Mouse (Mus musculus) CH12F3 (cell line): ENCODE data around the gene S1pr5.
"Not testable (repeated sequence)": the region's sequence is repeated elsewhere in the genome, so short reads cannot be mapped to it uniquely, and the experiment has no call there.

Experiments used
- in situ Hi-C: fragments of 300-500 bp; cut with MboI; formaldehyde crosslinking; loops from 2 replicates; pipeline ENCODE4 v1.14.3; 2020; ENCODE audit warnings: low sequenced_read_pairs

The S1pr5 gene

DNA sequence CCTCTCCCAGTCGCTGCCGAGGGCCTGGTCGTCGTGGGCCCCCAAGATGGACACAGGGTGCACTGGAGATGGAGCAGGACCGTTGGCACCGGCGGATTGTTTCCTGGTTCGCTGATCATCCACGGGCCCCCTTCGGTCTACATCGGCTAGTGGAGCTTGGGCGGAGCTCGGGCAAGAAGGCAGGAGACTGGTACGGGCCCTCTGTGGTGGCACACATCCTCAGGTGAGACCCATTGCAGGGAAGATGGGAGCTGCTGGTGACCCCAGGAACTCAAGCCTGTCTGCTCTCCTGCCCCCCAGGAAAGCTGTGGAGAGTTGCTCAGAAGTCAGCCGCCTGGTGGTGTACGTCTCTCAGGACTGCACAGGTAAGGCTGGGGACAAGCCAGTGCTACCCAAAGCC lies 20.1 kb upstream of the S1pr5 start:
- in situ Hi-C loops, result no loop called here

- in situ Hi-C loops, result no loop called here
Observed at GRCm38 (mm10) chr9:21266889-21267288, 18.6 kb upstream of the S1pr5 start.

- in situ Hi-C loops, result no loop called here
Observed at GRCm38 (mm10) chr9:21265611-21266010, 17.4 kb upstream of the S1pr5 start.

DNA sequence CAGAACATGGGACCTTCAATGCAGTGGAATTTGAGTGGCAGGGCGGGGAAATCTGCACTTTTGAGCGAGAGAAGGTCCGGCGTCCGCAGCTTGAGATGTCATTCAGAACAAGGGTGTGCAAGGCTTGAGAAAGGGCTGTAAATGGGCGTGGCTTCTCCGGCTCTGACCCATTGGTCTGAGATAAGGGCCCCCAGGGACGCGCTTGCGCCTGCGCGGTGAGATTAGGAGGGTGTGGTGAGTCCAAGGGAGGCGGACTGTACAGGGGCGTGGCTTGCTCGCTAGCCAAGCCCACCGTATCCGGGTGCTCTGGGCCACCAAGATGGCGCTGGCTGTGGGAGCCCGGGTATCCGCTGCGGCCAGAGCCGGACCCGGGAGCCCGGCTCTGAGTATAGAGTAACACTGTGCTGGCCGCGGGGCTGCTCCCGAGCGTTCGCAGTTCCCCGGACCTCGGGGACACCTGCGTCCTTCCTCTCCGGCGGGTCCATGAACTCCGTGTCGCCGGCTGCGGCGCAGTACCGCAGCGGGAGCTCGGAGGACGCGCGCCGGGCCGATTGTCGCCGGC lies 16.8 kb upstream of the S1pr5 start, which contains the start of gene Atg4d:
Gene Atg4d (plus strand): TSS at position 294 of the 562 bp plus-strand sequence.
- in situ Hi-C loops, result no loop called here

DNA sequence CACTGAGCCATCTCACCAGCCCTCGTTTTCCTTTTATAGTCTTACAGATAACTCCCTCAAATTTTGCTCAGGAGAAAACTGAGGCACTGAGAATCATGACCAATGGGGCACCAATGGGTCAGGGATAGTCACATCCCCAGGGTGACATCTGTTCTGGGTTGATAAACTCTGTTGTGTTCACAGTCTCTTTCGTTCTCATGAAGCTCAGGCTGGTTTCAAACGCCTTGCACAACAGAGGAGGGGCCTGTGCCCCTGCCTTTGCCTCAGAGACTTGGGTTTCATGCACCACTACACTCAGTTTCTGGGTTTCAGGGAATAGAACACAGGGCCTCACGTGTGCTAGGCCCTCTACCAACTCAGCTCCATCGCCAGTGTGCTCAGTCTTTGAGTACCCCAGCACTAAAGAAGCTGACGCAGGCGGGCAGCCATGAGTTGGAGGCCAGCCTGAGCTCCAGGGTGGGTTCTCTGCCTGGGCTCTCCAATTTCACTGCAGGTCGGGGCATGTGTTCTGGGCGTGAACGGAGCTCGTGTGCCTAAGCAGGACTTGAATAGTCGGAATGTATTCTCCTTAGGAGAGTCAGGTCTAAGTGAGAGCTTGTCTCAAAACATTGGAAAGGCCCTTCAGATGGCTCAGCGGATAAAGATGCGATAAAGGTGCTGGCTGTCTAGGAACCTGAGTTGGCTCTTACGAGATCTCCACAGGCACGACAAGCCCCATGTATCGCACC lies 16.2 kb upstream of the S1pr5 start:
- in situ Hi-C loops, result no loop called here

DNA sequence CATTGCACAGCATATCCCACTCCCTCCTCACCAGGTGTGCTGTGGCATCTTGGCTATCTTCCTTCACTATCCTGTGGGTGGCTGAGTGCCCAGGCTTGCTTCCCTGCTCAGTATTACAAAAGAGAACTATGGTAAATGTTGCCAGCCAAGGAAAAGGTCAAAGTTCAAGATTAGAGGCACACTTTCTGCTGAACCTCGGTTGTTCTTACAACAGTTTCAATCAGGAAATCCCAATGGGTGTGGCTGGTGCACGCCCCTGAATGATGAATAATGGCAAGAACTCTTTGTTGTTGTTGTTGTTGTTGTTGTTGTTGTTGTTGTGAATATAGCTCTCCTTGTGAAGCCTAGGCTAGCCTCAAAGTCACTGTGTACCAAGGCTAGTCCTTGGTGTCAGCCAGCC lies 13.6 kb upstream of the S1pr5 start:
- in situ Hi-C loops, result no loop called here

GRCm38 (mm10) chr9:21260491-21261040 lies 12.3 kb upstream of the S1pr5 start:
- in situ Hi-C loops, result no loop called here

- in situ Hi-C loops, result not testable (repeated sequence)
Observed at GRCm38 (mm10) chr9:21256349-21256748, 8.1 kb upstream of the S1pr5 start.

DNA sequence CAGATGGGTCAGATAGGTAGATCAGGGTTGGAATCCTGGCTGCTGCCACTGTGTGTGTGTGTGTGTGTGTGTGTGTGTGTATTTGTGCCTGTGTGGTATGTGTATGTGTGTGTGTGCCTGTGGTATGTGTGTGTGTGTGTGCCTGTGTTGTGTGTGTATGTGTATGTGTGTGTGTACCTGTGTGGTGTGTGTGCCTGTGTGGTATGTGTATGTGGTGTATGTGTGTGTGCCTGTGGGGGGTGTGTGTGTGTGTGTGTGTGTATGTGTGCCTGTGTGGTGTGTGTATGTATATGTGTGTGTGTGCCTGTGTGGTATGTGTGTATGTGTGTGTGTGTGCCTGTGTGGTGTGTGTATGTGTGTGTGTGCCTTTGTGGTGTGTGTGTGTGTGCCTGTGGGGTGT lies 6.4 kb upstream of the S1pr5 start:
- in situ Hi-C loops, result no loop called here

GRCm38 (mm10) chr9:21251116-21251735 lies 3.0 kb upstream of the S1pr5 start:
- in situ Hi-C loops, result no loop called here

DNA sequence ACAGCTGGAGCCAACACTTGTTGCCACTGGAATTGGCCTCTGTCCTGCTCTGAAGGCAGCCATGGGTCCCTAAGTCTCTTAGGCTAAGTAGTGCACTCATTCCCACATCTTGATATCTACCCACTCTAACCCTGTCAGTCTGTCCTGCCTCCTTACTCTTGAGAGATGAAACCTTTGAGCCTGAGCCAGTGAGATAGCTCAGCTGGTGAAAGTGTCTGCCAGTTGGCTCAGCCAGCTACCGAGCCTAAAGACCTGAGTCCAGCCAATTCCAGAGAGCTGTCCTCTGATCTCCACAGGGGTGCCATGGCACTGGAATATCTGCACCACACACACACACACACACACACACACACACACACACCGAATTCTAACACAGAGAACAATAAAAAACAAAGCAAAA lies 2.3 kb upstream of the S1pr5 start:
- in situ Hi-C loops, result no loop called here

DNA sequence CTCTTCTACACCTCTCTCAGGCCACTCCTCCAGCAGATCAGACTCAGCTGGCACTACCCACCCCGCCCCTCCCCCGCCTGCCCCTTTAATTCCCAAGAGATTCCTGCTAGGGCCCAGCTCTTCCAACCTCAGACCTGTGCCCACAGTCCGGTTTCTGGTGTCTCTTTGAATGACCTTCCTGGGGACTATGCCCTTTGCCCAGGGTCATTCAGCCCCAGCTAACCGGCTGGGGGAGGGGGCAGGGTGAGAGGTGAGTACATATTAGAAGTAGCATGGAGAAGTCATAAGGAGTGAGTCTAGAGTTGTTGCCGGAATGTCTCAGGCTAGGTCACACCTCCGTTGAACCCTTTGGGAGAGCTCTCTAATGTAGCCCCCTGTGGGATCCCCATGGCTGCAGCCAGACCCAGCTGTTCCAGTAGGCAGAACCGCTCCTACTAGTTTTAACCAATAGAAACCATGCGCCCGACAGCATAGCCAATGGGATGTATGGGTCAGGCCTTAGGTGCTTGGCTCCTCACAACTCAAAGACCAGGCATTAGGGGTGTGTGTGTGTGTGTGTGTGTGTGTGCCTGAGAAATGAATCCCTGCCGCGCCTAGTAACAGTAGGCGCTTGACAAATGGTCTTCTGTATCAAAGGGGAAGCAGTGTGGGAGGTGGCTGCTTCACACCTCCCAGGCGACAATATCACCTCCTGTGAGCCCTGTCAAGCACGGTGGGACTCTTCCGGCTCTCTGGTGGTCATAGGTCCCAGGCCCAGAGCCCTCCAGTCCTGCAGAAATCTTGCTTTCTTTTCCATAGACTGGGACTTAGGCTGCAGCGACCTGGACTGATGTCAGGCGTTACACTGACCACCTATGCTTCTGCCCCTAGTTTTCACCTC lies 1.6 kb upstream of the S1pr5 start:
- in situ Hi-C loops, result no loop called here

GRCm38 (mm10) chr9:21246342-21246741 lies 1.9 kb downstream of the S1pr5 start:
- in situ Hi-C loops, result no loop called here

GRCm38 (mm10) chr9:21245113-21245487 lies 3.1 kb downstream of the S1pr5 start:
- in situ Hi-C loops, result no loop called here

GRCm38 (mm10) chr9:21244428-21245112 lies 3.7 kb downstream of the S1pr5 start:
- in situ Hi-C loops, result no loop called here

GRCm38 (mm10) chr9:21243826-21244427 lies 4.3 kb downstream of the S1pr5 start:
- in situ Hi-C loops, result no loop called here

- in situ Hi-C loops, result no loop called here
Observed at GRCm38 (mm10) chr9:21241343-21241742, 6.9 kb downstream of the S1pr5 start.

GRCm38 (mm10) chr9:21239465-21239848 lies 8.8 kb downstream of the S1pr5 start:
- in situ Hi-C loops, result no loop called here

GRCm38 (mm10) chr9:21238733-21239464 lies 9.3 kb downstream of the S1pr5 start, which contains the start of gene Keap1:
Gene Keap1 (minus strand): TSS chr9:21239361.
- in situ Hi-C loops, result no loop called here
